Mouse (Mus musculus): ENCODE measurements around the gene Cyp11a1. TPM values are rescaled to one million over a fixed set of nuclear protein-coding genes. Genes with fewer than 3 reads are reported as not detected.

The Cyp11a1 gene
- total RNA-seq, 2 experiments from 2014 or later = 5.2 to 5.7 TPM

- DNase-seq (ENCODE audit: low spot score in 2 of 2) = no peak
- intact Hi-C loops (cut with DNase I) = no loop called here
Measured at GRCm38 (mm10) chr9:57969736-57970495, 36.3 kb upstream of the Cyp11a1 start.

GRCm38 (mm10) chr9:57971413-57971812, 34.8 kb upstream of the Cyp11a1 start:
- intact Hi-C loops (cut with DNase I) = no loop called here
- no peak for DNase-seq (ENCODE audit: low spot score in 2 of 2)

- intact Hi-C loops (cut with DNase I) = no loop called here
- no peak for DNase-seq (ENCODE audit: low spot score in 2 of 2)
Measured at GRCm38 (mm10) chr9:57972141-57972591, 34.0 kb upstream of the Cyp11a1 start.

- DNase-seq (ENCODE audit: low spot score in 2 of 2) = no peak
- intact Hi-C loops (cut with DNase I) = no loop called here
Measured at GRCm38 (mm10) chr9:57972776-57973439, 33.3 kb upstream of the Cyp11a1 start.

- no peak for DNase-seq (ENCODE audit: low spot score in 2 of 2)
- intact Hi-C loops (cut with DNase I) = no loop called here
Measured at GRCm38 (mm10) chr9:57973440-57974066, 32.7 kb upstream of the Cyp11a1 start.

GRCm38 (mm10) chr9:57974221-57974620, 32.0 kb upstream of the Cyp11a1 start:
- intact Hi-C loops (cut with DNase I) = no loop called here
- DNase-seq (ENCODE audit: low spot score in 2 of 2) = no peak

- intact Hi-C loops (cut with DNase I) = no loop called here
- DNase-seq (ENCODE audit: low spot score in 2 of 2) = no peak
Measured at GRCm38 (mm10) chr9:57975200-57975821, 30.9 kb upstream of the Cyp11a1 start.

GRCm38 (mm10) chr9:57978025-57978424, 28.2 kb upstream of the Cyp11a1 start:
- no peak for DNase-seq (ENCODE audit: low spot score in 2 of 2)
- intact Hi-C loops (cut with DNase I) = no loop called here

GRCm38 (mm10) chr9:57978858-57979257, 27.4 kb upstream of the Cyp11a1 start:
- no peak for DNase-seq (ENCODE audit: low spot score in 2 of 2)
- intact Hi-C loops (cut with DNase I) = no loop called here

GRCm38 (mm10) chr9:57980570-57980969, 25.6 kb upstream of the Cyp11a1 start:
- DNase-seq (ENCODE audit: low spot score in 2 of 2) = no peak
- intact Hi-C loops (cut with DNase I) = no loop called here

GRCm38 (mm10) chr9:57985304-57985703, 20.9 kb upstream of the Cyp11a1 start:
- intact Hi-C loops (cut with DNase I) = no loop called here
- peak; percentile 72 to 80 for DNase-seq (ENCODE audit: low spot score in 2 of 2)

- intact Hi-C loops (cut with DNase I) = no loop called here
Measured at GRCm38 (mm10) chr9:57986293-57986692, 19.9 kb upstream of the Cyp11a1 start.

GRCm38 (mm10) chr9:57988098-57988497, 18.1 kb upstream of the Cyp11a1 start:
- no peak for DNase-seq (ENCODE audit: low spot score in 2 of 2)
- intact Hi-C loops (cut with DNase I) = no loop called here

More at GRCm38 (mm10) chr9:57986293-57986692, 19.9 kb upstream of the Cyp11a1 start:
- no peak for DNase-seq (ENCODE audit: low spot score in 2 of 2)

- DNase-seq (ENCODE audit: low spot score in 2 of 2) = no peak
Measured at GRCm38 (mm10) chr9:57989309-57989708, 16.9 kb upstream of the Cyp11a1 start.

GRCm38 (mm10) chr9:57990438-57991110, 15.6 kb upstream of the Cyp11a1 start:
- no peak for DNase-seq (ENCODE audit: low spot score in 2 of 2)
- intact Hi-C loops (cut with DNase I) = loop anchor here (2.0 to 10.0 kb wide), 2 partner anchors 44 to 336 kb away; partner anchors contain the start of gene Csk

More at GRCm38 (mm10) chr9:57989309-57989708, 16.9 kb upstream of the Cyp11a1 start:
- intact Hi-C loops (cut with DNase I) = no loop called here

GRCm38 (mm10) chr9:57992060-57992459, 14.2 kb upstream of the Cyp11a1 start:
- intact Hi-C loops (cut with DNase I) = loop anchor here (10.0 kb wide), 1 partner anchor 337 kb away; the partner anchor contains the start of gene Csk

GRCm38 (mm10) chr9:57992781-57993591, 13.2 kb upstream of the Cyp11a1 start:
- intact Hi-C loops (cut with DNase I) = loop anchor here (10.0 kb wide), 1 partner anchor 338 kb away; the partner anchor contains the start of gene Csk
- no peak for DNase-seq (ENCODE audit: low spot score in 2 of 2)

More at GRCm38 (mm10) chr9:57992060-57992459, 14.2 kb upstream of the Cyp11a1 start:
- no peak for DNase-seq (ENCODE audit: low spot score in 2 of 2)

GRCm38 (mm10) chr9:57995282-57995681, 10.9 kb upstream of the Cyp11a1 start:
- intact Hi-C loops (cut with DNase I) = loop anchor here (2.0 to 10.0 kb wide), 3 partner anchors 60 to 340 kb away; partner anchors contain the start of gene Csk
- DNase-seq (ENCODE audit: low spot score in 2 of 2) = peak; percentile 56 to 57
